Mouse (Mus musculus) liver, postnatal 0 days (tissue): Measurements from ENCODE around the gene Herpud2. TPM values are rescaled to one million over a fixed set of nuclear protein-coding genes. Genes with fewer than 3 reads are reported as not detected.

Experiments used
- ATAC-seq: fragments of 200-750 bp; cut with Nextera tagmentation; 2 replicates; pipeline ENCODE4 v1.8.0; 2017; ENCODE audit warnings: mild to moderate bottlenecking, moderate library complexity
- DNase-seq: peaks from one replicate; pipeline ENCODE4 v3.0.0-alpha.2; 2016
- H3K27ac ChIP-seq: fragments of 300-500 bp; sonication (generic); 2 replicates; pipeline ENCODE4 v1.5.1; 2014; ENCODE audit warnings: antibody characterized with exemption, moderate library complexity, mild to moderate bottlenecking, low read depth
- H3K27me3 ChIP-seq: fragments of 300-500 bp; sonication (generic); 2 replicates; pipeline ENCODE4 v1.6.1; 2014; ENCODE audit warnings: low read length, control low read depth, mixed read lengths; ENCODE audit not compliant: insufficient read depth
- H3K36me3 ChIP-seq: fragments of 300-500 bp; sonication (generic); replicated peaks from 2 replicates; pipeline ENCODE4 v1.6.1; 2014; ENCODE audit warnings: mild to moderate bottlenecking, control low read depth, low read length, moderate library complexity, mixed read lengths; ENCODE audit not compliant: insufficient read depth
- H3K4me1 ChIP-seq: fragments of 300-500 bp; sonication (generic); 2 replicates; pipeline ENCODE4 v1.6.1; 2014; ENCODE audit warnings: antibody characterized with exemption, mild to moderate bottlenecking, control low read depth; ENCODE audit not compliant: insufficient read depth
- H3K4me2 ChIP-seq: fragments of 300-500 bp; sonication (generic); 2 replicates; pipeline ENCODE4 v1.6.1; 2014; ENCODE audit warnings: low read depth, mild to moderate bottlenecking, low read length, moderate library complexity, mixed read lengths
- H3K4me3 ChIP-seq: fragments of 300-500 bp; sonication (generic); 2 replicates; pipeline ENCODE4 v1.5.1; 2014; ENCODE audit warnings: low read depth, low read length
- H3K9ac ChIP-seq: fragments of 300-500 bp; sonication (generic); replicated peaks from 2 replicates; pipeline ENCODE4 v1.6.1; 2014; ENCODE audit warnings: mild to moderate bottlenecking, moderate library complexity
- H3K9me3 ChIP-seq: fragments of 300-500 bp; sonication (generic); 2 replicates; pipeline ENCODE4 v1.6.1; 2016; ENCODE audit warnings: mild to moderate bottlenecking, control low read depth, low read length, mixed read lengths
- CTCF ChIP-seq: sonication (generic); IDR thresholded peaks from 2 replicates; pipeline ENCODE4 v1.5.1; 2016; ENCODE audit warnings: antibody characterized with exemption, low read depth
- EP300 ChIP-seq: IDR thresholded peaks from 2 replicates; pipeline ENCODE4 v1.6.1; 2016; ENCODE audit warnings: antibody characterized with exemption, low read depth, mild to moderate bottlenecking
- WGBS: fragments of 180-500 bp; shearing (Covaris S2); extraction: QIAGEN DNeasy Blood & Tissue Kit; methylation state at CpG from one replicate; pipeline ENCODE4 v1.1.7; 2014; ENCODE audit not compliant: insufficient replicate concordance; 5-methylcytosine and 5-hydroxymethylcytosine counted together
- polyA plus RNA-seq: library from polyadenylated mRNA; unstranded; fragments of >200 nt; fragmentation: Nextera tagmentation; extraction: Ambion mirVana; gene quantifications from 2 replicates; pipeline ENCODE4 v1.2.1, GENCODE M21; 2015

The Herpud2 gene
- polyA plus RNA-seq: 12.7 and 13.7 TPM in 2 replicates

DNA sequence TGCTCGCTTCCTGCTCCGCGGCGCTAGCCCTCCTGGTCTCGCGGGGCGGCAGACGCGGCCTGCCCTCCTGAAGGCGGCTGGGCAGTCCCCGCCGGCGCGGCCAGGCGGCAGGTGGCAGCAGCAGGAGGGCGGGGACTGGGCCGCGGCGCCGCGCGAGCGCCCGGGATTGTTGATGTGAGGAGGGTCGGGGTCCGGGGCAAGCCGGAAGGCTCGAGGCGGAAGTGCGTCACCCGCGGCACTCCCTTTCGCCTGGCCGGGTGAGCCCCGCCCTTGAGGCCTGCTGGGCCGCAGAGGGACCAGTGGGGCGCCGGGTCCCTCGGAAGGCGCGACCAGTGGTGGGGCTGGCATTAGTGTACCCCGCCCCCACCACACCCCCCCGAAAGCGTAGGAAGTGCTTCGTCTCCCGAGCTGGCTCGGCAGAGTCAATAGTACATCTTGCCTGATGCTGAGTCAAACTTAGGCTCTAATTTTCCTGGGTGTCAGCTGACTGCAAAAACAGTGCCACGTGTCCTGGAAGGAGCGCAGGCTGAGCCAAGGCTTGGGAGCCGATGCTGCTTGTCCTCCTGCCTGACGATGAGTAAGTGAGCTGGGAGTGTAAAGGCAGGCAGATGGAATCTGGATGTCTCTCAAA is at the start of gene Herpud2:
Herpud2 (minus strand) TSS at position 210 of the 631 bp plus-strand sequence.
- ATAC-seq: peak; percentile 96

DNA sequence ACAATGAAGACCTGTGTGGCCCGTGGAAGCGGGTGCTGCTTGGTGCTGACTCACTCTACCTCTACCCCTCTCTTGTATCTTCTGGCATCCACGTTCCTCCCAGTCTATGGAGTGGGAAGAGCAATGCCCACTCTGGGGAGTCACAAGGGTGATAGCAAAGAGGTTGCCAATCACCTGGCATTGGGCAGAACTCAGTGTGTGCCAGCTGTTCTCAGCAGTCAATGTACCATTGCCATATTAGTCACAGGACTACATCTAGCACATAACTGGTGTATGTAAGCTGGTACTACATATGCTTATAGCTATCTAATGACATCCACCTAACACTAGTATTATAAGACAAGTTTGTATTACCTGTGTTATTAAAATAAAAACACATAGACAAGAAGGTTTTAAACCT is 49.4 kb upstream of the Herpud2 start:
- Histone ChIP-seq H3K4me2 (no peak overlapping the region), H3K27ac (no peak overlapping the region), H3K4me3 (no peak overlapping the region), H3K36me3 (no peaks in the 10 kb centered on the region), H3K9ac (no peak overlapping the region), H3K9me3 (no peaks in the 10 kb centered on the region), H3K27me3 (no peaks in the 10 kb centered on the region), H3K4me1 (no peaks in the 10 kb centered on the region; the same call in 1 of the 2 replicates)
- TF ChIP-seq CTCF (no peak), EP300 (no peak)
- DNase-seq: no peak
- no peak for ATAC-seq
- 60% methylated on average over 3 of the region's 3 CpGs for WGBS

More for the DNA sequence above, at the start of gene Herpud2:
- Histone ChIP-seq H3K9ac (peak within 1 kb of the TSS; percentile 97), H3K4me2 (peak within 1 kb of the TSS; percentile 83), H3K4me3 (peak within 1 kb of the TSS; percentile 96), H3K4me1 (peaks cover 24% of the 10 kb centered on the region), H3K27me3 (no peaks in the 10 kb centered on the region), H3K27ac (peak within 1 kb of the TSS; percentile 100), H3K9me3 (no peaks in the 10 kb centered on the region), H3K36me3 (no peaks in the 10 kb centered on the region)
- 1% methylated on average over 23 of the region's 51 CpGs for WGBS
- peak; percentile 96 for DNase-seq
- TF ChIP-seq EP300: peak; percentile 41; the same call in 1 of the 2 replicates
- TF ChIP-seq CTCF: peak; percentile 15; the same call in 1 of the 2 replicates

DNA sequence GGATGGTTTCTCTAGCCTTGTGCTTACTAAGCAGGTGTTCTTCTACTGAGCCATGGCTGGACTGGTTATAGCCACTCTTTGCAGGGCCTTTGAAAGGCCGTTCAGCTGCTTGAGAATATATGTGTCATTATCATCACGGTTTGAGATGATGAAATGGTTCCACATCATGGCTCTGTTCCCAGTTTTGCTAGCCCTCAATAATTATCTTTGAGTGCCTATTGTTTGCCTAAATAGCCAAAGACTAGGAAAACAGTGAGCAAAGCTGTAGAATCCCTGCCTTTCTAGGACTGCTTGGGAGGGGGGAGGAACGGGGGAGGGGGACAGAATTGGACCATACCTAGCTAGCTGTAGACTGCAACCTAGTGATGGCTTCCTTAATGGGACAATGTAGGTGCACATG is 48.5 kb upstream of the Herpud2 start:
- H3K36me3 ChIP-seq: no peaks in the 10 kb centered on the region
- no peak overlapping the region for H3K27ac ChIP-seq
- H3K9me3 ChIP-seq: no peaks in the 10 kb centered on the region
- ATAC-seq (no peak), DNase-seq (no peak)
- H3K4me3 ChIP-seq: no peak overlapping the region
- H3K4me2 ChIP-seq: no peak overlapping the region
- no peak overlapping the region for H3K9ac ChIP-seq
- no peaks in the 10 kb centered on the region for H3K27me3 ChIP-seq
- 62% methylated on average over 3 of the region's 3 CpGs for WGBS
- TF ChIP-seq EP300 (no peak), CTCF (no peak)
- H3K4me1 ChIP-seq: no peaks in the 10 kb centered on the region; the same call in 1 of the 2 replicates

DNA sequence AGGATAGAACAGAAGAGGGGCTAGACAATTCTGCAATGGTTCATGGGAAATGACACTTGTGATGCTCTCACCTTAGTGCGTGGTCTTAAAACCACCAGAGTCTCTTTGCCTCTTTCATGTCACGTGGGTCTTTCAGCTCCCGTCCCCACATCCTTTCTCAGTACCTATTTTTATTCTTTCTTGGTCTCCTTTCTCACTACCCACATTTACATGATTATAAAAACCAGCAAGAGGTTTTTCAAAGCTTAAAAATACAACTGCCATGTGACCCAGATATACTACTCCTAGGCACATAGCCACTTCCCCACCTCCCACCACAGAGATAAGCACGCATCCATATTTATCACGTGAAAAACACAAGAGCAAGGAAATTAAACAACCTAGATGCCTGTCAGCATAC is 45.1 kb upstream of the Herpud2 start:
- Histone ChIP-seq H3K4me1 (no peaks in the 10 kb centered on the region; the same call in 1 of the 2 replicates), H3K36me3 (no peaks in the 10 kb centered on the region), H3K4me3 (no peak overlapping the region), H3K4me2 (no peak overlapping the region), H3K27me3 (no peaks in the 10 kb centered on the region), H3K9ac (no peak overlapping the region), H3K27ac (no peak overlapping the region), H3K9me3 (no peaks in the 10 kb centered on the region)
- WGBS: 52% methylated on average over 5 of the region's 5 CpGs
- DNase-seq (no peak), ATAC-seq (no peak)
- TF ChIP-seq CTCF: no peak
- no peak for TF ChIP-seq EP300

GRCm38 (mm10) chr9:25191612-25192011 is 40.0 kb upstream of the Herpud2 start:
- no peaks in the 10 kb centered on the region; the same call in 1 of the 2 replicates for H3K4me1 ChIP-seq
- H3K27ac ChIP-seq: no peak overlapping the region
- ATAC-seq: no peak
- no peak overlapping the region for H3K4me2 ChIP-seq
- no peaks in the 10 kb centered on the region for H3K27me3 ChIP-seq
- no peaks in the 10 kb centered on the region for H3K9me3 ChIP-seq
- no peak for DNase-seq
- H3K36me3 ChIP-seq: no peaks in the 10 kb centered on the region
- TF ChIP-seq CTCF: no peak
- no peak for TF ChIP-seq EP300
- no peak overlapping the region for H3K4me3 ChIP-seq
- 27% methylated on average over 2 of the region's 2 CpGs for WGBS
- no peak overlapping the region for H3K9ac ChIP-seq

GRCm38 (mm10) chr9:25186501-25186900 is 34.9 kb upstream of the Herpud2 start:
- no peaks in the 10 kb centered on the region for H3K27me3 ChIP-seq
- no peaks in the 10 kb centered on the region for H3K36me3 ChIP-seq
- 58% methylated on average over 4 of the region's 4 CpGs for whole genome bisulfite sequencing
- H3K4me1 ChIP-seq: no peaks in the 10 kb centered on the region
- TF ChIP-seq EP300 (no peak), CTCF (no peak)
- no peak overlapping the region for H3K27ac ChIP-seq
- ATAC-seq (no peak), DNase-seq (no peak)
- H3K9ac ChIP-seq: no peak overlapping the region
- H3K4me3 ChIP-seq: no peak overlapping the region
- H3K4me2 ChIP-seq: no peak overlapping the region
- no peaks in the 10 kb centered on the region for H3K9me3 ChIP-seq
